Mouse (Mus musculus): ENCODE results near the gene Gck.

Gck gene

GRCm38 (mm10) chr11:5949586-5950352 lies at the start of gene Gck:
Gene Gck, minus strand, starts transcription at chr11:5950081.
- no peak for DNase-seq (ENCODE audit: low spot score)

- DNase-seq (ENCODE audit: low spot score): no peak
These were observed 48.6 kb upstream of the Gck start for GRCm38 (mm10) chr11:5998472-5998871.

DNA sequence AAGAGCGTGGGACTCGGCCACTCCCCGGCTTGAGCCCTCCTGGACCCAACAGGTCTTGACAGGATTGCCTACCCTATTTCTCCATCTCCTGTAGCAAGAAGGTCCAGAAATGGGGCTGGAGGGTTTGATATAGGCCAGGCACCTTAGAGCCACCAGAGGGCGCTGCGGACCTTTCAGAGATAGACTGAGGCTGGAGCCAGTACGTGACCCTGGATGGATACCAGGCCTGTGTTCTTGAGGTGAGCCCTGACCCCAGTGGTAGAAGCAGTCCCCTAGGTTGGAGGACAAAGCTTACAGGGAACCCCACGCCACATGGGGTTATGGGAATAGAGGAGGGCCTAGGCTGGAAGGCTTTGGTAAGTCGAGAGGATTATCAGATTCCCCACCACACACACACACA lies 46.1 kb upstream of the Gck start:
- peak; percentile 71 for DNase-seq (ENCODE audit: low spot score)

DNA sequence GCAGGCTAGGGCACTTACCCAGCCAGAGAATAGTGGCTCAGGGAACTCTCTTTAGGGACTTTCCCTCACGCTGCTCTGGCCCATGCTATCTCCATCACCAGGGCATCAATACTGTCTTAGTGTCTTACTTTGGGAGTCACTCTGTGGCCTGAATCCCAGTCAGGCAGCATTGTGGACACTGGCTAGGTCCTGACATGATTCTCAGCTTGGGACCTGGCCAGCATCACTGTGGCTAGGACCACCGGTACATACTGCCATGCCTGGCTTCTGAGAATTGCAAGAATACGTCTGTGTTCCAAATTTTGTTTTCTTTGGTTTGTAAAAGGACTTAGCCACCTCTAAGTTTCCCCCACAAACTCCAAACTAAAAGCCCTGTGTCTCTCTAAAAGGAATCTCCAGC lies 45.0 kb upstream of the Gck start:
- no peak for DNase-seq (ENCODE audit: low spot score)

DNA sequence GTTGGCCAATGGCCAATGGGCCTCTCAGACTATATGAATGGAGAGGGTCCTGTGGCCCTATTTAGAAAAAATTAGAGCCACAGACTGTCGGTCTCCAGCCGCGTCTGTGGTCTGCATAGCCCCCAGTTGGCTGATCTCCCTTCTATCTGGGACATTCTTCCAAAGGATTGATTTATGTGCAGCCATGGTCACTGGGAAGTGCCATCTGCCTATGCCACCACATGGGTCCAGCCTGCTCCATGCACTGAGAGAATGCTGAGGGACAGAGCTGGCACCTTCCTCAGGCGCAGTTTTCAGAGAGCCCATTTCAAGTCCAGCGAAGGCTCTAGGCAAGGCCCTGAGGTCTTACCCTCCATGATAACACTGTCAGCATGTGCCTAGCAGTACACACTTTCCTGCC lies 44.3 kb upstream of the Gck start:
- no peak for DNase-seq (ENCODE audit: low spot score)

- peak; percentile 45 for DNase-seq (ENCODE audit: low spot score)
These were observed 41.0 kb upstream of the Gck start for GRCm38 (mm10) chr11:5990910-5991309.

- no peak for DNase-seq (ENCODE audit: low spot score)
These were observed 40.2 kb upstream of the Gck start for GRCm38 (mm10) chr11:5989954-5990593.

- no peak for DNase-seq (ENCODE audit: low spot score)
These were observed 38.2 kb upstream of the Gck start for GRCm38 (mm10) chr11:5988126-5988525.

GRCm38 (mm10) chr11:5983629-5984028 lies 33.7 kb upstream of the Gck start:
- DNase-seq (ENCODE audit: low spot score): no peak

DNA sequence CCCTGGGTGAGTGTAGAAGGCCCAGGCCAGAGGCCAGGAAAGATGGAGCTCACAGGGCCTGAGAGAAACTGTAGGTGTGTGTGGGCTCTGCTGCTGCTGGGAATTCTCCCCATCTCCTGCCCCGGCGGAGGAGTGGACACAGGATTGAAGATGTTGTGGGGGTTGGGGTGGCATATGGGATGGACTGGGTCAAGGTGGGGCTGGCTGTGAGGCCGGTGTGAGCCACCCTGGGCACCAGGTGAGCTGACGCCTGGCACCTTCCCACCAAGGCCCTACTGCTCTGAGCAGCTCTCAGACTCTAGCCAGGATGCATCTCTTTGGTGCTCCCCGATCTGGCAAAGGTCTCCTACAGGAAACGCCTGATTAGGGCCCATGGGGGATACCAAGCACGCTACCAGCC lies 31.4 kb upstream of the Gck start:
- no peak for DNase-seq (ENCODE audit: low spot score)

DNA sequence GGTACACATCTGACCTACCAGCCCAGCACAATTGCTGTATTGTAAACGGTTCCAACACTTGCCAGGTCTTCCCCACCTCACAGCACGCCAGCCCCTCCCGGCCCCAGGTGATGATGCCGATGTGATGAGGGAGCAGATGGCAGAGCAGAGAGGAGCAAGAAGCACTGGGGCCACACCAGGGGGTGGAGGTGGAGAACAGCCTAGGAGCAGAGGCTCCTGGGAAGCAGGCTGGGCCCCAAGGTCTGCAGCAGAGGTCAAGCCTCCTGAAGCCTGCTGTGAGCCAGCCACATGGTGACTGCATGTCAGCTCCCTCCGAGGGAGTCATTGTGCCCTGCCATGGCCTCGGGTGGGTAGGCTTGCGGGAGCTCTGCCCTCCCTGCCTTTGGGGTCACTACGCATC lies 30.7 kb upstream of the Gck start:
- no peak for DNase-seq (ENCODE audit: low spot score)

- DNase-seq (ENCODE audit: low spot score): no peak
These were observed 30.2 kb upstream of the Gck start for GRCm38 (mm10) chr11:5980108-5980507.

DNA sequence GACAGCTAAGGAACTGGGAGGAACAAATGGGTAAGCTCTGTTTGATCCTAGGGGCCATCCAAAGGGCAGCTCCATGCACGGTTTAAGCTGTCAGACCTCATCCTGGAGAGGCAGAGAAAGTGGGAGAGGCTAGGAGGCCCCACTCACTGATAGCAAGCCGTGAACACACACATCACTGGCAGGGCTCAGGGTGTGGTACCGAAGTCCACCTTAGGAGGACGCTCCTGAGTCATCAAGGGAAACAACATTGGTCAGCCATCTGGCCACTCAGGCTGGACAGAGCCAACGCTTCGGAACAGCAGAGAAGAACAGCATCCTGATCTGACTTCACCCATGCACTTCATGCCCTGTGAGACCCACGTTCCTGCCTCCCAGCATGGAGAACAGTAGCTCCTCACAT lies 29.2 kb upstream of the Gck start:
- DNase-seq (ENCODE audit: low spot score): no peak

- DNase-seq (ENCODE audit: low spot score): no peak
These were observed 26.2 kb upstream of the Gck start for GRCm38 (mm10) chr11:5976106-5976505.

DNA sequence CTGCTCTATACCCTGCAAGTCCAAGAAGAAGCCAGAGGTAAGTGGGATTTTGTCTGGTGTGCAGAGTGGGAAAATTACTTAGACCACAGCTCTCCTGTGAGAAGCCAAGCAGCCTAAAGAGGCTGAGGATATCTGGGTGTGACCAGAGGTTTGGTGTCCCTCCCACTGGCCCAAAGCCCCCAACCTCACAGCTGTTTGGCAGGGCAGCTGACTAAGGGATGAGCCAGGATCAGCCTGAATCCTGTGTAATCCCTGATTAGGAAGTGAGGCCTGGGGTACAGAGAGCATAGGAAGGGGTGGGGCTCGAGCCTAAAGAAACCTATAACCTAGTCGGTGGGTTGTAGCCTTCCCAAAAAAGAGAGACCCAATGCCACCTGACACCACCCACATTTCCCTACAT lies 25.2 kb upstream of the Gck start:
- no peak for DNase-seq (ENCODE audit: low spot score)

GRCm38 (mm10) chr11:5974053-5974452 lies 24.2 kb upstream of the Gck start:
- DNase-seq (ENCODE audit: low spot score): no peak

- DNase-seq (ENCODE audit: low spot score): no peak
These were observed 23.3 kb upstream of the Gck start for GRCm38 (mm10) chr11:5973151-5973550.

- DNase-seq (ENCODE audit: low spot score): no peak
These were observed 21.3 kb upstream of the Gck start for GRCm38 (mm10) chr11:5971202-5971601.

- DNase-seq (ENCODE audit: low spot score): no peak
These were observed 18.3 kb upstream of the Gck start for GRCm38 (mm10) chr11:5968223-5968622.

DNA sequence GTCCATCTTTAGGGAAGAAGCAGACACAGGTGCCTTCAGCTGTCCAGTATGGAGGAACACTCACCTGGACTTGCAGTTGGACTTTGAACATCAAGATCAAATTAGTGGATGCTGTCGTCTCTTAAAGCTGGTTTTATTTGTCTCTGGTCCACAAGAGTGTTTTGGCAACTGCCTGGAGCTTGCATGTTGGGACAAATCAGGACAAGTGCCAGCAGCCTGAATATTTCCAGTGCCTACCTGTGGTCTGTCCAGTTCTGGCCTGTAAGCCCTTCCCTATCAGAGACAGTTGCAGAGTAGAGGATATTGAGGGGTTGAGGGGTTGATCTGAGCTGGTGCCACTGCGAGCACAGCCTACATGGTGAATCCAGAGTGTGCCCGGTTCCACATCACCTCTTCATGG lies 16.9 kb upstream of the Gck start:
- no peak for DNase-seq (ENCODE audit: low spot score)

DNA sequence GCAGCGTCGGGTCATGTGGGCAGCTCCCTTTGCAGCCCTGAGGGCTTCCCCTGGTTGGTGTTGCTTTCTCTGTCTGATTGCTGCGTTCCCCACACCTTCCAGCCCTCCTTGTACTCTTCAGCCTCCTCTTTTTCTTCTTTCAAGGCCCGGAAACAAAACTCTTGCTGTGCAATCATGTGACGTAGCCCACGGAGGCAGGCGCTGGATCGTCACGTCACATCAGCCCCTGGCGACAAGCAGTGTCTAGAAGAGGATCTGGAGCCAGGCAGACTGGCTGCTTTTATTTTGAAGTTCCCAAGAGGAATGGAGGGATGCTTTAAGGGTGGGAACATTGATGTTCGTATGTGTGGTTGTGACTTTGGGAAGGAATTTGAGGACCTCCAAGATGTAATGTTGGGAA lies 16.0 kb upstream of the Gck start:
- no peak for DNase-seq (ENCODE audit: low spot score)

- DNase-seq (ENCODE audit: low spot score): no peak
These were observed 10.2 kb upstream of the Gck start for GRCm38 (mm10) chr11:5960051-5960450.

- peak; percentile 81 for DNase-seq (ENCODE audit: low spot score)
These were observed 5.8 kb upstream of the Gck start, which contains the start of gene Ykt6 for GRCm38 (mm10) chr11:5955546-5956276. Gene Ykt6, plus strand, starts transcription at chr11:5955693.
